Mouse (Mus musculus) liver, embryonic 14.5 days (tissue): ENCODE measurements at regions not wholly inside any gene's neighbourhood (a gene's known extent, or its start where the extent isn't known, plus 50 kb on each side); places are given as distances from the start of the nearest gene placed in this dataset.

ENCODE experiments used
- CTCF ChIP-seq: IDR thresholded peaks from 2 replicates; pipeline ENCODE4 v1.5.1; 2016; ENCODE audit warnings: antibody characterized with exemption, low read depth, control low read depth
- EP300 ChIP-seq: IDR thresholded peaks from 2 replicates; pipeline ENCODE4 v1.6.1; 2016; ENCODE audit warnings: antibody characterized with exemption, low read depth

GRCm38 (mm10) chr10:85741972-85742371 is 87.3 kb upstream of the Pwp1 start:
- TF ChIP-seq CTCF (no peak), EP300 (no peak)
